7 mouse cellular contexts compared by ENCODE assay signal in genomic region chr1:153549536-153550199, GRCm38 (mm10). TPM values are rescaled to one million over a fixed set of nuclear protein-coding genes. Genes with fewer than 3 reads are reported as not detected.
DNase-seq lines count a peak whose midpoint lies in the region; ATAC-seq lines count a peak whose summit lies in the region.

Gene Npl, minus strand, starts transcription at chr1:153550045.

- H3K4me2 ChIP-seq in embryonic facial prominence, embryonic 14.5 days (ENCODE audit: low read depth, low read length), result peak within 1 kb of the TSS; percentile 72
- H3K4me2 ChIP-seq in limb, embryonic 15.5 days, result peak within 1 kb of the TSS; percentile 54
- H3K4me2 ChIP-seq in midbrain, embryonic 16.5 days (ENCODE audit: low read length), result peak within 1 kb of the TSS; percentile 58

- peak within 1 kb of the TSS; percentile 55 for H3K4me3 ChIP-seq in embryonic facial prominence, embryonic 14.5 days (ENCODE audit: low read depth, low read length)
- H3K4me3 ChIP-seq in limb, embryonic 15.5 days, result peak within 1 kb of the TSS; percentile 54
- H3K4me3 ChIP-seq in midbrain, embryonic 16.5 days (ENCODE audit: low read depth, low read length), result peak within 1 kb of the TSS; percentile 46

- H3K4me1 ChIP-seq in embryonic facial prominence, embryonic 14.5 days (ENCODE audit: control insufficient read depth, insufficient read depth, low read length), result no peaks in the 10 kb centered on the region
- H3K4me1 ChIP-seq in limb, embryonic 15.5 days, result no peaks in the 10 kb centered on the region
- peaks cover 3% of the 10 kb centered on the region; the same call in 1 of the 2 replicates for H3K4me1 ChIP-seq in midbrain, embryonic 16.5 days (ENCODE audit: control insufficient read depth, insufficient read depth, low read length)

- no peaks in the 10 kb centered on the region for H3K9me3 ChIP-seq in embryonic facial prominence, embryonic 14.5 days (ENCODE audit: control insufficient read depth, low read length)
- no peaks in the 10 kb centered on the region for H3K9me3 ChIP-seq in limb, embryonic 15.5 days
- H3K9me3 ChIP-seq in midbrain, embryonic 16.5 days (replicated peaks; ENCODE audit: control insufficient read depth, low read length, poor library complexity, severe bottlenecking), result no peaks in the 10 kb centered on the region

- no peak within 1 kb of the TSS for H3K27ac ChIP-seq in embryonic facial prominence, embryonic 14.5 days (replicated peaks; ENCODE audit: low read depth, low read length)
- no peak within 1 kb of the TSS for H3K27ac ChIP-seq in limb, embryonic 15.5 days
- no peak within 1 kb of the TSS for H3K27ac ChIP-seq in midbrain, embryonic 16.5 days (ENCODE audit: low read length)

- H3K36me3 ChIP-seq in embryonic facial prominence, embryonic 14.5 days (ENCODE audit: control insufficient read depth, insufficient read depth, low read length), result no peaks in the 10 kb centered on the region
- no peaks in the 10 kb centered on the region for H3K36me3 ChIP-seq in limb, embryonic 15.5 days
- H3K36me3 ChIP-seq in midbrain, embryonic 16.5 days (ENCODE audit: control insufficient read depth, insufficient read depth, low read length), result no peaks in the 10 kb centered on the region

- WGBS in embryonic facial prominence, embryonic 14.5 days, result 5% methylated on average over 29 of the region's 29 CpGs
- 5% methylated on average over 29 of the region's 29 CpGs for WGBS in limb, embryonic 15.5 days
- WGBS in midbrain, embryonic 16.5 days, result 5% methylated on average over 28 of the region's 29 CpGs

- H3K27me3 ChIP-seq in embryonic facial prominence, embryonic 14.5 days (replicated peaks; ENCODE audit: control insufficient read depth, insufficient read depth, low read length), result no peaks in the 10 kb centered on the region
- H3K27me3 ChIP-seq in limb, embryonic 15.5 days, result no peaks in the 10 kb centered on the region
- no peaks in the 10 kb centered on the region for H3K27me3 ChIP-seq in midbrain, embryonic 16.5 days (ENCODE audit: control insufficient read depth, insufficient read depth, low read depth, low read length)

- H3K9ac ChIP-seq in embryonic facial prominence, embryonic 14.5 days (ENCODE audit: low read depth, low read length), result peak within 1 kb of the TSS; percentile 72
- H3K9ac ChIP-seq in limb, embryonic 15.5 days, result peak within 1 kb of the TSS; percentile 55
- H3K9ac ChIP-seq in midbrain, embryonic 16.5 days (ENCODE audit: low read depth, low read length), result peak within 1 kb of the TSS; percentile 62

- peak; percentile 97 for ATAC-seq in embryonic facial prominence, embryonic 14.5 days (ENCODE audit: low read depth)
- ATAC-seq in limb, embryonic 15.5 days (ENCODE audit: insufficient number of reproducible peaks, low FRiP score, low TSS enrichment, low read depth), result peak; percentile 75
- peak; percentile 95 for ATAC-seq in midbrain, embryonic 16.5 days

- DNase-seq in adrenal gland, postnatal 36 days, result peak; percentile 83 to 90
- peak; percentile 86 for DNase-seq in embryonic facial prominence, embryonic 14.5 days (ENCODE audit: low spot score)
- DNase-seq in heart, adult 8-10 months (ENCODE audit: low spot score), result peak; percentile 45
- peak; percentile 66 to 72 for DNase-seq in kidney, adult 8-10 months
- DNase-seq in spleen, postnatal 14 days (ENCODE audit: low spot score in 2 of 2), result peak; percentile 19 to 52

RNA-seq across cellular contexts. Expression of gene Npl, which starts in this region (rescaled TPM):
- 1 to 10 TPM; 4.2 to 7.6 TPM for total RNA-seq in adrenal gland, postnatal 36 days (2021)
- polyA plus RNA-seq in embryonic facial prominence, embryonic 14.5 days (2014; fragmentation: Nextera tagmentation; extraction: Ambion mirVana), result 14.9 and 15.4 TPM in 2 replicates
- 1 to 10 TPM; 1.3 to 1.8 (median 1.8) TPM for total RNA-seq in heart, adult 8-10 months (2022)
- 34.1 and 49.8 TPM in 2 replicates for polyA plus RNA-seq in limb, embryonic 15.5 days (2015; fragmentation: Nextera tagmentation; extraction: Ambion mirVana)
- 11.2 and 13.3 TPM in 2 replicates for polyA plus RNA-seq in midbrain, embryonic 16.5 days (2015; fragmentation: Nextera tagmentation; extraction: Ambion mirVana)

Comparison
In these comparisons a context has a peak if more than half of its experiments do, and no peak if none do; other contexts are left out.
1. DNase-seq: peak in every context shown above with its lines; median percentile 86 in adrenal gland, postnatal 36 days; 86 in embryonic facial prominence, embryonic 14.5 days; 69 in kidney, adult 8-10 months; 45 in heart, adult 8-10 months; 36 in spleen, postnatal 14 days.